Mouse (Mus musculus): ENCODE data around the gene Gm8159.
"Not testable (repeated sequence)": the region's sequence is repeated elsewhere in the genome, so short reads cannot be mapped to it uniquely, and the experiment has no call there.

Gm8159 gene

GRCm38 (mm10) chr14:4632052-4632451 lies at the start of gene Gm8159:
Gm8159 (plus strand) TSS chr14:4632352.
- not testable (repeated sequence) for DNase-seq

GRCm38 (mm10) chr14:4649309-4649708 lies 17.2 kb downstream of the Gm8159 start:
- DNase-seq, result peak; percentile 2 to 3

- peak; percentile 25 to 55 for DNase-seq
These were observed 18.2 kb downstream of the Gm8159 start for GRCm38 (mm10) chr14:4650324-4650723.

GRCm38 (mm10) chr14:4663892-4664291 lies 31.7 kb downstream of the Gm8159 start, which contains the start of gene Gm3239:
Gm3239 (plus strand) TSS chr14:4664192.
- not testable (repeated sequence) for DNase-seq
